Mouse (Mus musculus) bone marrow, adult 2 months (tissue): ENCODE measurements around the gene Rapgefl1.

Experiments
- CTCF ChIP-seq: fragments of 200-500 bp; IDR thresholded peaks from 2 replicates; pipeline ENCODE4 v1.5.1; 2011; ENCODE audit warnings: low read length, control low read depth; ENCODE audit not compliant: control insufficient read depth, insufficient read depth
- POLR2A ChIP-seq: fragments of 200-500 bp; IDR thresholded peaks from 2 replicates; pipeline ENCODE4 v1.6.1; 2011; ENCODE audit warnings: low read depth, mild to moderate bottlenecking, control low read depth, low read length, borderline replicate concordance; ENCODE audit not compliant: control insufficient read depth

DNA sequence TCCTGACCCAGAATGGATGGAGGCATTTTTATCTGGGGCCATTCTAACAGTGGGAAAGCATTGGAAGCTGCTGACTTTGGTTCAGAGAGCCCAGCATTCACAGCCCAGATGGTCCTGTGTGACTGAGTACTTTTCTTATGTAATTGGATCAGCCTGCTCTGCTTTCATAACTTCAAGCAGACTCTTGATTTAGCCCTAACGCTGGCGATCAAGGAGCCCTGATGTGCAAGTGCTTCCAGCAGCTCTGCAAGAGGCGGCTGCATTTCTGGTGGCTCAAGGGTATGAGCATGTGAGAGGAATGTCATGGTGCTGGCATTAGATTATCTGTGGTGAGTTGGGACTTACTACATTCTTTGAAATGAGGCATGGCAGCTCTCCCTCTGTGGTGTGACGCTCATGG is 35.5 kb downstream of the Rapgefl1 start:
- TF ChIP-seq CTCF (no peak), POLR2A (no peak)
